Comparison of ENCODE assay signal across 8 mouse cellular contexts in genomic region chr13:45721621-45722020, GRCm38 (mm10).
DNase-seq lines count a peak whose midpoint lies in the region; ATAC-seq and TF ChIP-seq lines count a peak whose summit lies in the region.
"Had no signal": no experiment of that assay in that cellular context is flagged by ENCODE, and none has a peak within 500 bp of the region (broad histone marks: within the 10 kb centered on the region; RNA-seq: fewer than 3 reads in every experiment).

No protein-coding gene starts in this region.

- no peak for DNase-seq in left cerebral cortex, adult 2 months (ENCODE audit: extremely low spot score in 1 of 2, low spot score in 2 of 2)
- DNase-seq in left cerebral cortex, postnatal 4 days = no peak
- DNase-seq in cerebellum, adult 8-10 months = peak; percentile 26
- DNase-seq in heart, adult 9 months (ENCODE audit: low spot score in 2 of 2) = peak; percentile 68 to 83
- DNase-seq in lung, postnatal 0 days (ENCODE audit: low spot score) = peak; percentile 85
- no peak for DNase-seq in yolk sac, embryonic 10.5 days (ENCODE audit: low spot score)

- H3K27me3 ChIP-seq in lung, postnatal 0 days (replicated peaks; ENCODE audit: insufficient read depth, low read length) = no peaks in the 10 kb centered on the region
- H3K27me3 ChIP-seq: limb, embryonic 15.5 days had no signal

- H3K9ac ChIP-seq in lung, postnatal 0 days (replicated peaks; ENCODE audit: low read depth) = no peak overlapping the region
- H3K9ac ChIP-seq: limb, embryonic 15.5 days had no signal

- H3K9me3 ChIP-seq in lung, postnatal 0 days (ENCODE audit: low read length) = no peaks in the 10 kb centered on the region
- H3K9me3 ChIP-seq: limb, embryonic 15.5 days had no signal

- ATAC-seq in lung, postnatal 0 days = peak; percentile 69
- no peak for ATAC-seq in monocyte, adult 5-6 weeks (replicated peaks; ENCODE audit: insufficient number of reproducible peaks, low FRiP score, low TSS enrichment, poor library complexity, severe bottlenecking)

- peak overlapping the region; percentile 58 for H3K27ac ChIP-seq in left cerebral cortex, adult 2 months
- H3K27ac ChIP-seq in lung, postnatal 0 days (ENCODE audit: low read length) = no peak overlapping the region

- H3K4me3 ChIP-seq in left cerebral cortex, adult 2 months = no peak overlapping the region
- no peak overlapping the region for H3K4me3 ChIP-seq in lung, postnatal 0 days (ENCODE audit: low read depth, low read length)
- H3K4me3 ChIP-seq: limb, embryonic 15.5 days had no signal

- intact Hi-C loops in left cerebral cortex, adult 2 months (cut with DNase I) = no loop called here
- intact Hi-C loops in left cerebral cortex, postnatal 4 days (cut with DNase I) = no loop called here

- peak; percentile 41; the same call in 1 of the 2 replicates for TF ChIP-seq EP300 in lung, postnatal 0 days (IDR thresholded peaks at IDR 0.05)

- no peaks in the 10 kb centered on the region for H3K36me3 ChIP-seq in lung, postnatal 0 days (ENCODE audit: insufficient read depth, low read length)
- H3K36me3 ChIP-seq: limb, embryonic 15.5 days had no signal

- H3K4me1 ChIP-seq in lung, postnatal 0 days (ENCODE audit: insufficient read depth, low read depth, low read length) = peaks cover 2% of the 10 kb centered on the region; the same call in 1 of the 2 replicates

- no peak overlapping the region for H3K4me2 ChIP-seq in lung, postnatal 0 days (replicated peaks; ENCODE audit: low read depth, low read length)
- H3K4me2 ChIP-seq: limb, embryonic 15.5 days had no signal

- 44% methylated on average over 8 of the region's 8 CpGs for WGBS in lung, postnatal 0 days

- TF ChIP-seq CTCF in left cerebral cortex, adult 2 months (IDR thresholded peaks at IDR 0.05) = no peak
- no peak for TF ChIP-seq CTCF in lung, postnatal 0 days (IDR thresholded peaks at IDR 0.05)

Comparison
In these comparisons a context has a peak if more than half of its experiments do, and no peak if none do; other contexts are left out.
1. DNase-seq: peak in cerebellum, adult 8-10 months (single experiment), heart, adult 9 months (2 of 2) and lung, postnatal 0 days (single experiment); none in left cerebral cortex, adult 2 months (0 of 2), left cerebral cortex, postnatal 4 days (single experiment) and yolk sac, embryonic 10.5 days (single experiment).